Mouse (Mus musculus): ENCODE measurements around the gene Tdg. TPM values are rescaled to one million over a fixed set of nuclear protein-coding genes. Genes with fewer than 3 reads are reported as not detected.
A peak's percentile ranks its signal among the peaks of the same experiment; 100 is the strongest.

Tdg gene
- polyA plus RNA-seq, 1 experiment from 2014 or later = 231 TPM

DNA sequence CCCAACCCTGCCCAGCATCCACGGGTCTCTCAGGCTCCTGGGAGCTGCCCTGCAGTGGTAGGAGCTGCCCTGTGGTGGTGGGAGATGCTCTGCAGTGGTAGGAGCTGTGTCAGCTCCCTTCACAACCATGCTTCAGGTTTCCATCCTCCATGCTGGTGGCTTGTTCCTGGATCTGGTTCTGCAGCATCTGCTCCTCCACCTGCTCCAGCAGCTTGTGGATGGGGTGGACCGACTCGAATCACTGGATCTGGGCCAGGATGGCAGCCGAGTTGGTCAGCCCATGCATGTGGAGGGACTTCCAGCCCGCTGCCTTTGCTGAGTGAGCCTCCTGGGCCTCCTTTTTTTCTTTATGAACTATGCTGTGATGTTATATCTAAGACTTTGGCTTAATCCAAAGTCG is 47.3 kb downstream of the Tdg start:
- no peak for DNase-seq (ENCODE audit: low spot score)
- no peak overlapping the region for H3K4me3 ChIP-seq (ENCODE audit: low read depth, low read length)
- no peak for ATAC-seq
- no peaks in the 10 kb centered on the region for H3K9me3 ChIP-seq (replicated peaks; ENCODE audit: control insufficient read depth, low read length)
- no peaks in the 10 kb centered on the region for H3K4me1 ChIP-seq (ENCODE audit: control insufficient read depth, insufficient read depth, low read length)
- H3K27me3 ChIP-seq (replicated peaks; ENCODE audit: control insufficient read depth, insufficient read depth, low read length) = no peaks in the 10 kb centered on the region
- H3K4me2 ChIP-seq (ENCODE audit: low read length) = no peak overlapping the region
- no peak overlapping the region for H3K27ac ChIP-seq (ENCODE audit: low read depth, low read length)
- H3K9ac ChIP-seq (ENCODE audit: low read length) = no peak overlapping the region
- 76% methylated on average over 6 of the region's 6 CpGs for WGBS
- no peaks in the 10 kb centered on the region for H3K36me3 ChIP-seq (ENCODE audit: control insufficient read depth, insufficient read depth, low read length)

DNA sequence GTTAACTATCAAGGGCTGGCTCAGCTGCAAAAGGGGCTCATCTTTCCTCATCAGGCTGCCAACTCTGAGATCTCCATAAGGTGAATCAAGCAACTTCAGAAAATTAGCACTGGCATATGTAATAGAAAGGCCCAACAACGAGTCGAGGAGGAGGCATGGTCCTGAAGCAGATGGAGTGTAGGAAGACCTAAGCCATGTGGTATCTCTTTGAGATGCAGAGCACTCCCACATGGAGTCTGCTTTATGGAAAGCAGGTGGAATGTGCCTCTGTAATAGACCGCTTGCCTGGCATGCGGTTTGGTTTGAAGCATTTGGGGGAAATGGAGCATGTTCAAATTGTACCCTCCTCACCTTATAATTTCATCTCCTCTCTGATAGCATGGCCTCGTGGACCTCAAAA is 51.1 kb downstream of the Tdg start:
- Histone ChIP-seq H3K27me3 (replicated peaks; ENCODE audit: control insufficient read depth, insufficient read depth, low read length) (no peaks in the 10 kb centered on the region), H3K27ac (ENCODE audit: low read depth, low read length) (no peak overlapping the region), H3K9me3 (replicated peaks; ENCODE audit: control insufficient read depth, low read length) (no peaks in the 10 kb centered on the region), H3K36me3 (ENCODE audit: control insufficient read depth, insufficient read depth, low read length) (no peaks in the 10 kb centered on the region), H3K4me2 (ENCODE audit: low read length) (no peak overlapping the region), H3K4me3 (ENCODE audit: low read depth, low read length) (no peak overlapping the region), H3K9ac (ENCODE audit: low read length) (no peak overlapping the region), H3K4me1 (ENCODE audit: control insufficient read depth, insufficient read depth, low read length) (no peaks in the 10 kb centered on the region)
- DNase-seq (ENCODE audit: low spot score) (no peak), ATAC-seq (no peak)
- 84% methylated on average over 5 of the region's 5 CpGs for WGBS

DNA sequence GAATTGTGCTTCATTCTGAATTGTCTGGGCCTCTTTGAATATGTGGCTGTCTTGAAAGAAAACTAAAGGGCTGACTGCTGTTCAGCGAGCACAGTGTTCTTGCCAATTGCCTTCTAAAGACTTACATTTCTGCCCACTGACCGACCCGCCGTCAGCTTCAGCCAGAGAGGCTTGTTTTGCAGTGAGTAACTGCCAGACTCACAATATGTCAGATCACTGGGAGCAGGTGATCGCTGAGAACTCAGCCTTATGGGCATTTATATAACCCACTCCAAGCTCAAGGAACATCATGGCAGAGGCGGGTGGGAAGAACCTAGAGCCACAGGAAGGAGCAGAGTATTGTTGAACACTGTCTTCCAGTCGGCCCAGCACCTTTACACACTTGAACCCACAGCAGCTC is 52.0 kb downstream of the Tdg start:
- no peak overlapping the region for H3K27ac ChIP-seq (ENCODE audit: low read depth, low read length)
- H3K4me3 ChIP-seq (ENCODE audit: low read depth, low read length) = no peak overlapping the region
- DNase-seq (ENCODE audit: low spot score) (no peak), ATAC-seq (no peak)
- H3K27me3 ChIP-seq (replicated peaks; ENCODE audit: control insufficient read depth, insufficient read depth, low read length) = no peaks in the 10 kb centered on the region
- no peaks in the 10 kb centered on the region for H3K36me3 ChIP-seq (ENCODE audit: control insufficient read depth, insufficient read depth, low read length)
- 79% methylated on average over 7 of the region's 7 CpGs for WGBS
- H3K9ac ChIP-seq (ENCODE audit: low read length) = no peak overlapping the region
- H3K4me1 ChIP-seq (ENCODE audit: control insufficient read depth, insufficient read depth, low read length) = no peaks in the 10 kb centered on the region
- H3K9me3 ChIP-seq (replicated peaks; ENCODE audit: control insufficient read depth, low read length) = no peaks in the 10 kb centered on the region
- H3K4me2 ChIP-seq (ENCODE audit: low read length) = no peak overlapping the region

- no peaks in the 10 kb centered on the region for H3K27me3 ChIP-seq (replicated peaks; ENCODE audit: control insufficient read depth, insufficient read depth, low read length)
- no peak overlapping the region for H3K4me2 ChIP-seq (ENCODE audit: low read length)
- ATAC-seq (no peak), DNase-seq (ENCODE audit: low spot score) (no peak)
- no peaks in the 10 kb centered on the region for H3K9me3 ChIP-seq (replicated peaks; ENCODE audit: control insufficient read depth, low read length)
- 75% methylated on average over 2 of the region's 2 CpGs for whole genome bisulfite sequencing
- H3K4me1 ChIP-seq (ENCODE audit: control insufficient read depth, insufficient read depth, low read length) = no peaks in the 10 kb centered on the region
- no peaks in the 10 kb centered on the region for H3K36me3 ChIP-seq (ENCODE audit: control insufficient read depth, insufficient read depth, low read length)
- no peak overlapping the region for H3K27ac ChIP-seq (ENCODE audit: low read depth, low read length)
- no peak overlapping the region for H3K9ac ChIP-seq (ENCODE audit: low read length)
- H3K4me3 ChIP-seq (ENCODE audit: low read depth, low read length) = no peak overlapping the region
Measured at GRCm38 (mm10) chr10:82685440-82685839, 55.8 kb downstream of the Tdg start.

DNA sequence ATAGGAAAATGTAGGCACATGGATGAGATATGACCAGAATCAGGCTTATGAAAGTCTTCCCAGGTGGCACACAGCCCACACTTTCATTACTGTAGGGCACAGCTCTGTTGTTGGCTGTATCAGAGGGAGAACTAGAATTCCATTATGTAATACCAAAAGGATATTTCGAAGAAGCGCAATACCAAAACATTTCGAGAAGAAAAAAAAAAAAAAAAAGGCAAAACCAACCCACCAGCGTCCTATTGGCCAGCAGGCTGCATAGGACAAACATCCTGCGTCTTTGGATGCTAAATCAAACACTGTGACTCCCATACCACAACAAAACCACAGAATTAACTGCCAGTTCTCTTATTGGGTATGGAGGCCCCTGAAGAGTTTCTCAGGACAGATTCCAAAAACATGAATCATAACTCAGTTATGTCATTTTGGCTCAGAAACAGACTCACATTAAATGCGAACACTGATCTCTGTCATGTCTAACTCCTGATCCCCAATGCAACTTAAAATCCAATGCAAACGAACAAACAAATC is 60.1 kb downstream of the Tdg start:
- no peak for DNase-seq (ENCODE audit: low spot score)
- H3K4me2 ChIP-seq (ENCODE audit: low read length) = no peak overlapping the region
- 79% methylated on average over 7 of the region's 7 CpGs for WGBS

GRCm38 (mm10) chr10:82690494-82690893 is 60.9 kb downstream of the Tdg start, which contains the start of gene Glt8d2:
Gene Glt8d2, minus strand, starts transcription at chr10:82690650.
- Histone ChIP-seq H3K9ac (ENCODE audit: low read length) (peak within 1 kb of the TSS; percentile 37), H3K27me3 (replicated peaks; ENCODE audit: control insufficient read depth, insufficient read depth, low read length) (no peaks in the 10 kb centered on the region), H3K4me1 (ENCODE audit: control insufficient read depth, insufficient read depth, low read length) (no peaks in the 10 kb centered on the region), H3K9me3 (replicated peaks; ENCODE audit: control insufficient read depth, low read length) (no peaks in the 10 kb centered on the region), H3K4me3 (ENCODE audit: low read depth, low read length) (no peak within 1 kb of the TSS), H3K27ac (ENCODE audit: low read depth, low read length) (no peak within 1 kb of the TSS), H3K4me2 (ENCODE audit: low read length) (0 out of 2 replicates have a peak within 1 kb of the TSS, but pooled peaks have one; percentile 25), H3K36me3 (ENCODE audit: control insufficient read depth, insufficient read depth, low read length) (no peaks in the 10 kb centered on the region)
- ATAC-seq (no peak), DNase-seq (ENCODE audit: low spot score) (peak; percentile 26)
- WGBS = 5% methylated on average over 14 of the region's 14 CpGs

More for the DNA sequence above, 60.1 kb downstream of the Tdg start:
- Histone ChIP-seq H3K27me3 (replicated peaks; ENCODE audit: control insufficient read depth, insufficient read depth, low read length) (no peaks in the 10 kb centered on the region), H3K4me1 (ENCODE audit: control insufficient read depth, insufficient read depth, low read length) (no peaks in the 10 kb centered on the region), H3K36me3 (ENCODE audit: control insufficient read depth, insufficient read depth, low read length) (no peaks in the 10 kb centered on the region), H3K9me3 (replicated peaks; ENCODE audit: control insufficient read depth, low read length) (no peaks in the 10 kb centered on the region), H3K9ac (ENCODE audit: low read length) (no peak overlapping the region), H3K4me3 (ENCODE audit: low read depth, low read length) (no peak overlapping the region), H3K27ac (ENCODE audit: low read depth, low read length) (no peak overlapping the region)
- no peak for ATAC-seq

- ATAC-seq (no peak), DNase-seq (ENCODE audit: low spot score) (no peak)
- WGBS = 87% methylated on average over 5 of the region's 5 CpGs
- no peak within 1 kb of the TSS for H3K9ac ChIP-seq (ENCODE audit: low read length)
- H3K27me3 ChIP-seq (replicated peaks; ENCODE audit: control insufficient read depth, insufficient read depth, low read length) = no peaks in the 10 kb centered on the region
- H3K4me1 ChIP-seq (ENCODE audit: control insufficient read depth, insufficient read depth, low read length) = peaks cover 13% of the 10 kb centered on the region
- H3K4me2 ChIP-seq (ENCODE audit: low read length) = no peak within 1 kb of the TSS
- no peaks in the 10 kb centered on the region for H3K9me3 ChIP-seq (replicated peaks; ENCODE audit: control insufficient read depth, low read length)
- no peak within 1 kb of the TSS for H3K27ac ChIP-seq (ENCODE audit: low read depth, low read length)
- H3K36me3 ChIP-seq (ENCODE audit: control insufficient read depth, insufficient read depth, low read length) = no peaks in the 10 kb centered on the region
- H3K4me3 ChIP-seq (ENCODE audit: low read depth, low read length) = no peak within 1 kb of the TSS
Measured at GRCm38 (mm10) chr10:82695956-82696355, 66.3 kb downstream of the Tdg start, which contains the start of gene Hcfc2. Gene Hcfc2, plus strand, starts transcription at chr10:82696160.

DNA sequence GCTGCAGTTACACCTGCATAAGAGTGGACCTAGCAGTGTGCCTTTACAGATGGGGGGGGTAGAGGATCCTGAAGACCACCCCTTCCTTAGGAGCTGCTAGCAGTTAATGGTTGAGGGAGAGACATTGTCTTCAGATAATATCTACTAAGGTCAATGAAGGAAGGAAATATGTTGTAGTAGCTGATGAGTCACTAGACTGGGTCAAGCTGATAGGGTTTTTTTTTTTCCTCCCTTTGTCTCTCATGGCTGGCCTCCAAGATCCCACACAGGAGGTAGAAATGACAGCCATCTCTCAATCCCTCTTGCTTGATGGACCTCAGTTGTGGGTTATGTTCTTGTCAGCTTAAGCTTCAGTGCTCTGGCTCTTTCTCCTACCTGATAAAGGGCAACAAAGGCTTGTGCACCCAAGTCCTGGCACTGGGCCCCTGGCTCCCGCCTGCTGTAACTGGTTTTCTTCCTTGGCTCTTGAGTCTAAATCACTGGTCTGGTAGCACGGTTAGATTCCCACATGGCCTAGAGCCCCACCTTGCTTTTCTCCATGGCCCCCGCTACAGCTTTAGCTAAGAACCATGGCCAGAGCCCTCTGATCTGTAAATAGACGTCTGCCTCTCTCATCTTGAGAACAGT is 66.9 kb downstream of the Tdg start:
- H3K4me3 ChIP-seq (ENCODE audit: low read depth, low read length) = no peak overlapping the region
- H3K9me3 ChIP-seq (replicated peaks; ENCODE audit: control insufficient read depth, low read length) = no peaks in the 10 kb centered on the region
- WGBS = 78% methylated on average over 4 of the region's 4 CpGs
- no peak overlapping the region for H3K4me2 ChIP-seq (ENCODE audit: low read length)
- ATAC-seq (no peak), DNase-seq (ENCODE audit: low spot score) (no peak)
- no peaks in the 10 kb centered on the region for H3K27me3 ChIP-seq (replicated peaks; ENCODE audit: control insufficient read depth, insufficient read depth, low read length)
- H3K9ac ChIP-seq (ENCODE audit: low read length) = no peak overlapping the region
- no peak overlapping the region for H3K27ac ChIP-seq (ENCODE audit: low read depth, low read length)
- H3K4me1 ChIP-seq (ENCODE audit: control insufficient read depth, insufficient read depth, low read length) = peaks cover 13% of the 10 kb centered on the region
- peaks cover 4% of the 10 kb centered on the region; the same call in 1 of the 2 replicates for H3K36me3 ChIP-seq (ENCODE audit: control insufficient read depth, insufficient read depth, low read length)

DNA sequence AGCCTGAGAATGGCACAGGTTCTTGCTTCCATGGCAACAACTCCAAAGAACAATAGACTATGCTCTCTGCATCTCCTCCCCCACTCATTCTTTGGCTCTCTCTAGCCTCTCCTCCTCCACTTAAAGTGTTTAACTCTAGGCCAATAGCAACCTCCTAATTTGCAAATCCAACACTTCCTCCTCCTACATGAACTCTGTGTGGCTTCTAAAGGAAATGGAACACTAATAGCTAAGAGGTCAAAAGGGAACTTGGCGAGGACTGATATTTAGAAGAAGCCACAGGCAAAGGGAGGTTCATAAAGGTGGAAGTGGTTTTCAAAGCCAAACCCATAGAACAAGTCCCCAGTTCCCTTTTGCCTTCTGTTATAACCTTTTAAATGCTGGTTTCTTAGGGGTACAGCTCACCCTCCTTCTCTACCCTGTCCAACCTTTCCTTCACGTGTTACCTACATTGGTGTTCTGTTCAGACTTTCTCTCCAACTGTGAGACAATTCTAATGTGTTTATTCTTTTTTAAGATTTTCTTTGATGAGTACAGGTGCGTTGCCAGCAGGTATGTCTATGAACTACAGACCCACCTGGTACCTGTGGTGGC is 67.8 kb downstream of the Tdg start:
- Histone ChIP-seq H3K27me3 (replicated peaks; ENCODE audit: control insufficient read depth, insufficient read depth, low read length) (no peaks in the 10 kb centered on the region), H3K36me3 (ENCODE audit: control insufficient read depth, insufficient read depth, low read length) (peaks cover 10% of the 10 kb centered on the region; the same call in 1 of the 2 replicates), H3K4me2 (ENCODE audit: low read length) (no peak overlapping the region), H3K9ac (ENCODE audit: low read length) (no peak overlapping the region), H3K4me3 (ENCODE audit: low read depth, low read length) (no peak overlapping the region), H3K9me3 (replicated peaks; ENCODE audit: control insufficient read depth, low read length) (no peaks in the 10 kb centered on the region), H3K27ac (ENCODE audit: low read depth, low read length) (no peak overlapping the region), H3K4me1 (ENCODE audit: control insufficient read depth, insufficient read depth, low read length) (peaks cover 13% of the 10 kb centered on the region)
- DNase-seq (ENCODE audit: low spot score) (no peak), ATAC-seq (no peak)
- WGBS = 90% methylated on average over 3 of the region's 3 CpGs
